Mouse (Mus musculus): ENCODE measurements around the gene Pcdh20. TPM values are rescaled to one million over a fixed set of nuclear protein-coding genes. Genes with fewer than 3 reads are reported as not detected.

Pcdh20 gene
- polyA plus RNA-seq (2015; fragmentation: Nextera tagmentation; extraction: Ambion mirVana): 3.2 and 3.5 TPM in 2 replicates

- Histone ChIP-seq H3K27ac (no peak within 1 kb of the TSS), H3K4me1 (replicated peaks) (peaks cover 22% of the 10 kb centered on the region), H3K9ac (replicated peaks) (peak within 1 kb of the TSS; percentile 48), H3K4me3 (replicated peaks) (peak within 1 kb of the TSS; percentile 55), H3K27me3 (peaks cover 13% of the 10 kb centered on the region), H3K4me2 (replicated peaks) (peak within 1 kb of the TSS; percentile 89), H3K36me3 (no peaks in the 10 kb centered on the region), H3K9me3 (no peaks in the 10 kb centered on the region)
- WGBS: under 1% methylated on average over 29 of the region's 29 CpGs
- peak; percentile 85 for ATAC-seq
Measured at GRCm38 (mm10) chr14:88470495-88471434, at the start of gene Pcdh20. TSS of gene Pcdh20 (minus strand) at chr14:88471396.

DNA sequence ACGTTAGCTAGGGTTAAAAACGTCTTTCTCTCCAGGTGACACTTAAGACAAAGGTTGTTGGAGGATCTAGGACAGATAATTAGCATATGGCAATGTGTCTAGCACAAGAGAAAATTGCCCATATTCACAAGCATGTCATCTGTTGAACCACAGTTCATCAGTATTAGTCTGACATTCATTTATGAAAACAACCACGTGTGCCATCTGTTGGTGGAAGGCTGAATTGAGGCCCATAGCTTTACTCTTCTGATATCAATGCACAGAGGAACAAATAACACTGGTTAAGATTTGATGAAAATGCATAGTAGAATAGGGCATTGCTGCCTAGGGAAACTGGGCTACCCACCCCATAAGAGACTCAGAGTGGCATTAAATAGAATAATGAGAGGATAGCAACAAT lies 8.7 kb upstream of the Pcdh20 start:
- Histone ChIP-seq H3K9me3 (no peaks in the 10 kb centered on the region), H3K4me3 (replicated peaks) (no peak overlapping the region), H3K4me1 (replicated peaks) (no peaks in the 10 kb centered on the region), H3K27ac (no peak overlapping the region), H3K27me3 (no peaks in the 10 kb centered on the region), H3K36me3 (no peaks in the 10 kb centered on the region), H3K9ac (replicated peaks) (no peak overlapping the region), H3K4me2 (replicated peaks) (no peak overlapping the region)
- WGBS: 36% methylated on average over 3 of the region's 3 CpGs
- ATAC-seq: peak; percentile 45; the same call in 1 of the 2 replicates

- Histone ChIP-seq H3K27me3 (peaks cover 13% of the 10 kb centered on the region), H3K4me2 (replicated peaks) (peak overlapping the region; percentile 89), H3K9me3 (no peaks in the 10 kb centered on the region), H3K36me3 (no peaks in the 10 kb centered on the region), H3K4me3 (replicated peaks) (peak overlapping the region; percentile 55), H3K4me1 (replicated peaks) (peaks cover 22% of the 10 kb centered on the region), H3K9ac (replicated peaks) (peak overlapping the region; percentile 48), H3K27ac (no peak overlapping the region)
- 0% methylated on average over 9 of the region's 9 CpGs for WGBS
- ATAC-seq: peak; percentile 18
Measured at GRCm38 (mm10) chr14:88469956-88470355, 1.2 kb downstream of the Pcdh20 start.

DNA sequence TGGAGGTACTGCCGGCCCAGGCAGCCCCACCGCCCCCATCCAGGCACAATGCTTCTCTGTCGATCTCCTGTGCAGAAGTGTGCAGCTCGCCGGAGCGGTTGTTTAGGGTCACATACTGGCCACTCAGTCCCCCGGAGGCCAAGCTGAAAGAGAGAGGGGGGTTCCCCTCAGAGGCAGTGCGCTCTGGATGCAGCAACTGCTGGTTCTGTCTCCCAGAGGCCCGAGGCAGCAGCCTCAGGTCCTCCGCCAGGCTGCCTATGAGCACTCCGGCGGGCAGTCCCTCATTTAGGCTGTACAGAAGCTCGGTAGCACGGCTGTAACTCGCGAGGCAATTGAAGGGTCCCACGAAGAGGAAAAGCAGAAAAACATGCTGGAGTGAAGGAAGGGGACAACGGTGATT lies 1.8 kb downstream of the Pcdh20 start:
- WGBS: 3% methylated on average over 18 of the region's 18 CpGs
- Histone ChIP-seq H3K27ac (no peak overlapping the region), H3K4me3 (replicated peaks) (peak overlapping the region; percentile 55), H3K4me2 (replicated peaks) (peak overlapping the region; percentile 89), H3K36me3 (no peaks in the 10 kb centered on the region), H3K27me3 (peaks cover 13% of the 10 kb centered on the region), H3K9ac (replicated peaks) (peak overlapping the region; percentile 60), H3K4me1 (replicated peaks) (peaks cover 22% of the 10 kb centered on the region), H3K9me3 (no peaks in the 10 kb centered on the region)
- peak; percentile 76 for ATAC-seq

DNA sequence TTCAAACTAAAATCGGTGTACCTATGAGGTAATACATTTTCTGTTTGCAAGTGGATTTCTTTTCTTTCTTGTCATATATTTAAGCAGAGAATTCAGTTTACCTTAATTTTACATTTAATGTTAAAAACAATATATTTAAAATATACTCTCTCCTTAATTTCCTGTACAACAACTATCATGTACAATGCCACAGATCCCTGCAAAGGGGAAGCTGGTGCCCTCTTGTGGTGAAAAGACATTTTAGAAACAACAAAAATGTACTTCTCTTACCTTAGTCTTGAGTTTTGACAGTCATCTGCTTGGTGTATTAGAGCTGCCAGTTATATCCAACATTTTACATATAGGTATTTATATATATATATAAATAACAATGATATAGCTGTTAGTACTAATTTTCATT lies 4.8 kb downstream of the Pcdh20 start:
- H3K27me3 ChIP-seq: peaks cover 9% of the 10 kb centered on the region; the same call in 1 of the 2 replicates
- no peak for ATAC-seq
- WGBS: 93% methylated on average over 1 of the region's 1 CpGs
- no peak overlapping the region for H3K4me3 ChIP-seq (replicated peaks)
- H3K4me1 ChIP-seq (replicated peaks): peaks cover 22% of the 10 kb centered on the region
- H3K9me3 ChIP-seq: no peaks in the 10 kb centered on the region
- H3K9ac ChIP-seq (replicated peaks): no peak overlapping the region
- no peak overlapping the region for H3K27ac ChIP-seq
- no peaks in the 10 kb centered on the region for H3K36me3 ChIP-seq
- no peak overlapping the region for H3K4me2 ChIP-seq (replicated peaks)

- no peak overlapping the region for H3K4me3 ChIP-seq (replicated peaks)
- H3K4me2 ChIP-seq (replicated peaks): no peak overlapping the region
- H3K4me1 ChIP-seq (replicated peaks): peaks cover 4% of the 10 kb centered on the region
- no peaks in the 10 kb centered on the region for H3K36me3 ChIP-seq
- no peak overlapping the region for H3K27ac ChIP-seq
- H3K9ac ChIP-seq (replicated peaks): no peak overlapping the region
- no peaks in the 10 kb centered on the region for H3K9me3 ChIP-seq
- WGBS: 80% methylated on average over 1 of the region's 1 CpGs
- ATAC-seq: no peak; the same call in 1 of the 2 replicates
- peaks cover 9% of the 10 kb centered on the region; the same call in 1 of the 2 replicates for H3K27me3 ChIP-seq
Measured at GRCm38 (mm10) chr14:88464356-88464755, 6.8 kb downstream of the Pcdh20 start.

- WGBS: 82% methylated on average over 2 of the region's 2 CpGs
- Histone ChIP-seq H3K27me3 (0 out of 2 replicates have a peak, but pooled peaks cover 9% of the 10 kb centered on the region), H3K4me3 (replicated peaks) (no peak overlapping the region), H3K27ac (no peak overlapping the region), H3K4me2 (replicated peaks) (no peak overlapping the region), H3K36me3 (no peaks in the 10 kb centered on the region), H3K4me1 (replicated peaks) (no peaks in the 10 kb centered on the region), H3K9me3 (no peaks in the 10 kb centered on the region), H3K9ac (replicated peaks) (no peak overlapping the region)
- no peak for ATAC-seq
Measured at GRCm38 (mm10) chr14:88463357-88463756, 7.8 kb downstream of the Pcdh20 start.

DNA sequence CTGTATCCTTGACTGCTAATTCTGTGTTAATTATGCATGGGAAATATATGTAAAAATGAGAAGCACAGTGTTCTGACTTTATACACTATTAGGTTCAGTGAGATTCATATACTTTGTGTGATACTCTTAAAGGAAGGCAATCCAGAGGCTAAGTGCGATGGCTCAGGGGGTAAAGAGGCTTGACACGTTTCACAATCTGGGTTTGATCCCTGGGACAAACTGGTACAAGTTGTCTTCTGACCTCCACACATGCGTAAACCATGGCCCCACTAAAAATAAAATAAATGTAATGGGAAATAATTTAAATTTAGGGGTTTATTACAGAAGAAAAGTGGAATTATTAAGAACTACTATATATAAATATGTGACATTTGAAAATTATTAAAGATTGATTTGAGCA lies 8.3 kb downstream of the Pcdh20 start:
- Histone ChIP-seq H3K9me3 (no peaks in the 10 kb centered on the region), H3K9ac (replicated peaks) (no peak overlapping the region), H3K4me1 (replicated peaks) (no peaks in the 10 kb centered on the region), H3K4me3 (replicated peaks) (no peak overlapping the region), H3K4me2 (replicated peaks) (no peak overlapping the region), H3K27ac (no peak overlapping the region), H3K36me3 (no peaks in the 10 kb centered on the region), H3K27me3 (0 out of 2 replicates have a peak, but pooled peaks cover 5% of the 10 kb centered on the region)
- WGBS: 86% methylated on average over 3 of the region's 3 CpGs
- no peak for ATAC-seq

DNA sequence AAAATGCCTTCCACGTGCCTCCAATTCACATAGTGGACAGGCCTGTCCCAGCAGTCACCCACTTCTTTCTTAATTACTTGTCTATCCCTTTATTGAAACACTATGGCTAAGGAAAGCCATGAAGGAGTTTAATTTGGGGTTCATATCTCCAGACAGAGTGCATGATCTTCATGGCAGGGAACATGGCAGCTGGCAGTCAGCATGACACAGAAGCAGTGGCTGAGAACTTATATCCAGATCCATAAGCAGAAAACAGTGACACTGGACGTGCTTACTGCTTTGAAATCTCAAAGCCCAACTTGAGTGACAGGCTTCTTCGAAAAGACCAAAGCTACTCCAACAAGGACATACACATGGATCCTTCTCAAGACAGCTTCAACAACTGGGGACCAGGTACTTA lies 10.5 kb downstream of the Pcdh20 start:
- WGBS: 79% methylated on average over 3 of the region's 3 CpGs
- H3K27ac ChIP-seq: no peak overlapping the region
- no peak for ATAC-seq
- H3K36me3 ChIP-seq: no peaks in the 10 kb centered on the region
- no peaks in the 10 kb centered on the region for H3K27me3 ChIP-seq
- H3K4me2 ChIP-seq (replicated peaks): no peak overlapping the region
- no peaks in the 10 kb centered on the region for H3K4me1 ChIP-seq (replicated peaks)
- H3K4me3 ChIP-seq (replicated peaks): no peak overlapping the region
- no peaks in the 10 kb centered on the region for H3K9me3 ChIP-seq
- no peak overlapping the region for H3K9ac ChIP-seq (replicated peaks)

GRCm38 (mm10) chr14:88443304-88443703 lies 27.9 kb downstream of the Pcdh20 start:
- 76% methylated on average over 5 of the region's 5 CpGs for WGBS
- no peaks in the 10 kb centered on the region for H3K27me3 ChIP-seq
- ATAC-seq: no peak
- no peaks in the 10 kb centered on the region for H3K4me1 ChIP-seq (replicated peaks)
- H3K27ac ChIP-seq: no peak overlapping the region
- H3K4me3 ChIP-seq (replicated peaks): no peak overlapping the region
- no peaks in the 10 kb centered on the region for H3K9me3 ChIP-seq
- no peaks in the 10 kb centered on the region for H3K36me3 ChIP-seq
- H3K4me2 ChIP-seq (replicated peaks): no peak overlapping the region
- no peak overlapping the region for H3K9ac ChIP-seq (replicated peaks)

DNA sequence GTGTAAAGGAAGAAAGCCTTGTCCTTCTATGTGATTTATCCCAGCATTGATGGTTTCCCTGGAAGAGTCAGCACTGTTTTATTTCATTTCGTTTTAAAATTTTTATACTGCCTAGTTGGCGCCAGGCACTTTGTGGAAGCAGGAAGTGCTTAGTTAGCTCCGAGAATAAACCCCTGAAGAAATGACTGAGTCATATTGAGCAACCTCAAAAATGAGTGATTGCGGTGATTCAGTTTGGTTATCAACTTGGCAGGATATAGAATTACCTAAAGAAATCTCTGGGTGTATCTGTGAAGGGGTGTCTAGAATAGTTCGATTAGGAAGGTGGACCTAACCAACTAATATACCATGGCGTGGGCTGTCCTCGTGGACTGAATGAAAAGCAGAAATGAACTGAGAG lies 41.8 kb downstream of the Pcdh20 start:
- Histone ChIP-seq H3K4me3 (replicated peaks) (no peak overlapping the region), H3K4me1 (replicated peaks) (no peaks in the 10 kb centered on the region), H3K9me3 (no peaks in the 10 kb centered on the region), H3K36me3 (no peaks in the 10 kb centered on the region), H3K27ac (no peak overlapping the region), H3K27me3 (no peaks in the 10 kb centered on the region), H3K4me2 (replicated peaks) (no peak overlapping the region), H3K9ac (replicated peaks) (no peak overlapping the region)
- ATAC-seq: no peak
- 92% methylated on average over 7 of the region's 7 CpGs for WGBS

DNA sequence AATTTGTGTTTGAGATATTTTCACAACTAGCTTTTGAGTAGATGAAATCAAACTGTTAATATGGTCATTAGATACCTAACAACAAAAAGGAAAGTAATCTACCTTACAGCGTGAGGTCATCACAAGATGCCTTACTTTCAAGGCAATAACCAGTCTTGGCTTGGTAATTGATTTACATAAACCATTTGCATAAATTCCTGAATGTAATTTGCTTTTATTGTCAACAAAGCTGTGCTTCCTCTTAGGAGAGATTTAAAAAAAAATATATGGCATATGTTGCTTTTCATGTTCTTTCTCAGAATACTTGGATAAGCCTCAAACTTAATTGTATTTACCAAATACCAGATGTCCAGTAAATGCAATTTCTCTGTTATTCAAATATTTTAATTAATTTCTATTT lies 43.8 kb downstream of the Pcdh20 start:
- no peaks in the 10 kb centered on the region for H3K9me3 ChIP-seq
- H3K4me2 ChIP-seq (replicated peaks): no peak overlapping the region
- no peaks in the 10 kb centered on the region for H3K36me3 ChIP-seq
- H3K27me3 ChIP-seq: no peaks in the 10 kb centered on the region
- no peak overlapping the region for H3K9ac ChIP-seq (replicated peaks)
- no peaks in the 10 kb centered on the region for H3K4me1 ChIP-seq (replicated peaks)
- WGBS: 86% methylated on average over 1 of the region's 1 CpGs
- ATAC-seq: no peak
- no peak overlapping the region for H3K4me3 ChIP-seq (replicated peaks)
- H3K27ac ChIP-seq: no peak overlapping the region
